Mouse (Mus musculus): ENCODE results near the gene Rmi1.

DNA sequence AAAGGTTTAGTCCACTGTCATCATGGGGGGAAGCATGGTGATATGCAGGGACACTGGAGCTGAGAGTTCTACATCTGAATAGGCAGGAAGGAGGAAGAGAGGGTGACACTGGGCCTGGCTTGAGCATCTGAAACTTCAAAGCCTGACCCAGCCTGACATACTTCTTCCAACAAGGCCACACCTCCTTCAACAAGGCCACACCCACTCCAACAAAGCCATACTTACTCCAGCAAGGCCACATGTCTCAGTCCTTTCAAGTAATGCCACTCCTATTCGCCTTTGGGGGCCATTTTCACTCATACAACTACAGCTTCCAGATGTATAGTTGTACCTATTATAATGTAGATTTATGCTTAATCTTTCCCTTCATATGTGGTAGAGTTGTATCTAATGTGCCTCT, 34.4 kb upstream of the Rmi1 start:
- no peak for TF ChIP-seq POLR2A (IDR thresholded peaks at IDR 0.05; ENCODE audit: control insufficient read depth, low read depth, low read length)
- no peak for TF ChIP-seq CTCF (IDR thresholded peaks at IDR 0.05; ENCODE audit: control insufficient read depth, insufficient read depth, insufficient replicate concordance, low read depth, low read length)

Measured in testis, adult 2 months (tissue).